12 mouse cellular contexts compared by ENCODE assay signal in the genomic region with DNA sequence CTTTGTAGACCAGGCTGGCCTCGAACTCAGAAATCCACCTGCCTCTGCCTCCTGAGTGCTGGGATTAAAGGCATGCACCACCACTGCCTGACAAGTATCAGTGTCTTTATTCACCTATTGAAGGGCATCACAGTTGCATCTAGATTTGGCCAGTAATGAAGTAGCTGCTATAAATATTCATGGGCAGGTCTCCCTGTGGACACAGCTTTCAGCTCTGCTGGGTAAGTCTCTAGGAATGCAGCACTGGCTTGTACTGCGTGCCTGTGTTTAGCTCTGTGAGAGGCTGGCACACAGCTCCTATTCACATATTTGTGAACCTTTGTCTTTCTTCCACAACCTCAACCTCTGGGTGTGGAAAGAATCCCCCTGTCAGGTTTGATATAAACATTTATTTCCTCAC. TPM values are rescaled to one million over a fixed set of nuclear protein-coding genes. Genes with fewer than 3 reads are reported as not detected.
DNase-seq lines count a peak whose midpoint lies in the region; ATAC-seq lines count a peak whose summit lies in the region.
"Had no signal": no experiment of that assay in that cellular context is flagged by ENCODE, and none has a peak within 500 bp of the region (broad histone marks: within the 10 kb centered on the region; RNA-seq: fewer than 3 reads in every experiment).

No protein-coding gene starts in this region.

- no peak overlapping the region for H3K9ac ChIP-seq in kidney, embryonic 14.5 days (ENCODE audit: low read depth, low read length)
- H3K9ac ChIP-seq: forebrain, embryonic 13.5 days; limb, embryonic 15.5 days; lung, embryonic 15.5 days had no signal

- no peaks in the 10 kb centered on the region for H3K27me3 ChIP-seq in kidney, embryonic 14.5 days (ENCODE audit: control insufficient read depth, insufficient read depth, low read length)
- H3K27me3 ChIP-seq: forebrain, embryonic 13.5 days; limb, embryonic 15.5 days; lung, embryonic 15.5 days had no signal

- WGBS in kidney, embryonic 14.5 days: 56% methylated on average over 2 of the region's 2 CpGs

- intact Hi-C loops in heart, postnatal 10 days (cut with DNase I): loop anchor here (5.0 kb wide), 1 partner anchor 102 kb away; no protein-coding TSS in a partner anchor

- DNase-seq in kidney, adult 11 months: peak; percentile 75
- peak; percentile 96 for DNase-seq in 3T3-L1 (ENCODE audit: low read depth, low spot score)
- DNase-seq in NIH3T3 (ENCODE audit: low read depth): peak; percentile 80
- DNase-seq in heart, postnatal 10 days: peak; percentile 61 to 71
- DNase-seq in right cerebral cortex, postnatal 10 days (ENCODE audit: low spot score in 2 of 2): no peak
- DNase-seq in testis, postnatal 14 days (ENCODE audit: low spot score): no peak
- DNase-seq in cerebellum, adult 8-10 months: no peak
- DNase-seq: right cerebral cortex, adult 18-20 months had no signal

- no peak overlapping the region for H3K4me3 ChIP-seq in kidney, embryonic 14.5 days (ENCODE audit: low read length)
- H3K4me3 ChIP-seq: forebrain, embryonic 13.5 days; limb, embryonic 15.5 days; lung, embryonic 15.5 days had no signal

- no peaks in the 10 kb centered on the region for H3K36me3 ChIP-seq in kidney, embryonic 14.5 days (ENCODE audit: control insufficient read depth, insufficient read depth, low read length)
- H3K36me3 ChIP-seq: limb, embryonic 15.5 days; lung, embryonic 15.5 days had no signal

- H3K9me3 ChIP-seq in kidney, embryonic 14.5 days (ENCODE audit: control insufficient read depth, low read length): no peaks in the 10 kb centered on the region
- H3K9me3 ChIP-seq: forebrain, embryonic 13.5 days; limb, embryonic 15.5 days; lung, embryonic 15.5 days had no signal

- ATAC-seq in kidney, embryonic 14.5 days (ENCODE audit: low FRiP score, low TSS enrichment): no peak
- ATAC-seq: forebrain, embryonic 13.5 days had no signal

- no peak overlapping the region for H3K4me2 ChIP-seq in kidney, embryonic 14.5 days (replicated peaks; ENCODE audit: low read depth, low read length)
- H3K4me2 ChIP-seq: forebrain, embryonic 13.5 days; limb, embryonic 15.5 days; lung, embryonic 15.5 days had no signal

- H3K27ac ChIP-seq in kidney, embryonic 14.5 days (ENCODE audit: low read depth, low read length): no peak overlapping the region
- H3K27ac ChIP-seq: forebrain, embryonic 13.5 days; limb, embryonic 15.5 days had no signal

- peaks cover 13% of the 10 kb centered on the region; the same call in 1 of the 2 replicates for H3K4me1 ChIP-seq in kidney, embryonic 14.5 days (ENCODE audit: control insufficient read depth, insufficient read depth, low read length)

RNA-seq across cellular contexts. Expression of a gene that starts 46.6 kb away (rescaled TPM):
- 35.7 and 64.9 TPM in 2 replicates for polyA plus RNA-seq in kidney, embryonic 14.5 days (2014; fragmentation: Nextera tagmentation; extraction: Ambion mirVana)
- 100 to 1,000 TPM in 1 of 2 experiments, 10 to 100 TPM in 1; 87.2 to 125 TPM for total RNA-seq in heart, postnatal 10 days (2021)

Comparison
In these comparisons a context has a peak if more than half of its experiments do, and no peak if none do; other contexts are left out.
1. DNase-seq: peak in kidney, adult 11 months (single experiment), 3T3-L1 (single experiment), NIH3T3 (single experiment) and heart, postnatal 10 days (2 of 2); none in right cerebral cortex, postnatal 10 days (0 of 2), testis, postnatal 14 days (single experiment) and cerebellum, adult 8-10 months (single experiment).